Mouse (Mus musculus) liver, postnatal 0 days (tissue): Measurements from ENCODE around the gene Aqp1. TPM values are rescaled to one million over a fixed set of nuclear protein-coding genes. Genes with fewer than 3 reads are reported as not detected.

Experiments used
- ATAC-seq: fragments of 200-750 bp; cut with Nextera tagmentation; 2 replicates; pipeline ENCODE4 v1.8.0; 2017; ENCODE audit warnings: mild to moderate bottlenecking, moderate library complexity
- DNase-seq: peaks from one replicate; pipeline ENCODE4 v3.0.0-alpha.2; 2016
- H3K27ac ChIP-seq: fragments of 300-500 bp; sonication (generic); 2 replicates; pipeline ENCODE4 v1.5.1; 2014; ENCODE audit warnings: antibody characterized with exemption, moderate library complexity, mild to moderate bottlenecking, low read depth
- H3K27me3 ChIP-seq: fragments of 300-500 bp; sonication (generic); 2 replicates; pipeline ENCODE4 v1.6.1; 2014; ENCODE audit warnings: low read length, control low read depth, mixed read lengths; ENCODE audit not compliant: insufficient read depth
- H3K36me3 ChIP-seq: fragments of 300-500 bp; sonication (generic); replicated peaks from 2 replicates; pipeline ENCODE4 v1.6.1; 2014; ENCODE audit warnings: mild to moderate bottlenecking, control low read depth, low read length, moderate library complexity, mixed read lengths; ENCODE audit not compliant: insufficient read depth
- H3K4me1 ChIP-seq: fragments of 300-500 bp; sonication (generic); 2 replicates; pipeline ENCODE4 v1.6.1; 2014; ENCODE audit warnings: antibody characterized with exemption, mild to moderate bottlenecking, control low read depth; ENCODE audit not compliant: insufficient read depth
- H3K4me2 ChIP-seq: fragments of 300-500 bp; sonication (generic); 2 replicates; pipeline ENCODE4 v1.6.1; 2014; ENCODE audit warnings: low read depth, mild to moderate bottlenecking, low read length, moderate library complexity, mixed read lengths
- H3K4me3 ChIP-seq: fragments of 300-500 bp; sonication (generic); 2 replicates; pipeline ENCODE4 v1.5.1; 2014; ENCODE audit warnings: low read depth, low read length
- H3K9ac ChIP-seq: fragments of 300-500 bp; sonication (generic); replicated peaks from 2 replicates; pipeline ENCODE4 v1.6.1; 2014; ENCODE audit warnings: mild to moderate bottlenecking, moderate library complexity
- H3K9me3 ChIP-seq: fragments of 300-500 bp; sonication (generic); 2 replicates; pipeline ENCODE4 v1.6.1; 2016; ENCODE audit warnings: mild to moderate bottlenecking, control low read depth, low read length, mixed read lengths
- CTCF ChIP-seq: sonication (generic); IDR thresholded peaks from 2 replicates; pipeline ENCODE4 v1.5.1; 2016; ENCODE audit warnings: antibody characterized with exemption, low read depth
- EP300 ChIP-seq: IDR thresholded peaks from 2 replicates; pipeline ENCODE4 v1.6.1; 2016; ENCODE audit warnings: antibody characterized with exemption, low read depth, mild to moderate bottlenecking
- WGBS: fragments of 180-500 bp; shearing (Covaris S2); extraction: QIAGEN DNeasy Blood & Tissue Kit; methylation state at CpG from one replicate; pipeline ENCODE4 v1.1.7; 2014; ENCODE audit not compliant: insufficient replicate concordance; 5-methylcytosine and 5-hydroxymethylcytosine counted together
- polyA plus RNA-seq: library from polyadenylated mRNA; unstranded; fragments of >200 nt; fragmentation: Nextera tagmentation; extraction: Ambion mirVana; gene quantifications from 2 replicates; pipeline ENCODE4 v1.2.1, GENCODE M21; 2015

Gene Aqp1
- polyA plus RNA-seq: 134 and 135 TPM in 2 replicates

GRCm38 (mm10) chr6:55335989-55336514 lies at the start of gene Aqp1:
Gene Aqp1, plus strand, starts transcription at chr6:55336432.
- peak; percentile 75 for DNase-seq
- peak; percentile 47 for ATAC-seq
- Histone ChIP-seq H3K9me3 (no peaks in the 10 kb centered on the region), H3K4me3 (peak within 1 kb of the TSS; percentile 56), H3K27me3 (no peaks in the 10 kb centered on the region), H3K4me2 (peak within 1 kb of the TSS; percentile 79), H3K36me3 (no peaks in the 10 kb centered on the region; the same call in 1 of the 2 replicates), H3K9ac (peak within 1 kb of the TSS; percentile 78), H3K27ac (peak within 1 kb of the TSS; percentile 88), H3K4me1 (peaks cover 26% of the 10 kb centered on the region)
- TF ChIP-seq EP300: no peak; the same call in 1 of the 2 replicates
- TF ChIP-seq CTCF: 0 out of 2 replicates have a peak, but pooled peaks have one; percentile 15
- WGBS: 22% methylated on average over 12 of the region's 12 CpGs

- Histone ChIP-seq H3K4me2 (no peak overlapping the region), H3K9ac (0 out of 2 replicates have a peak overlapping the region, but pooled peaks have one; percentile 21), H3K9me3 (no peaks in the 10 kb centered on the region), H3K4me3 (no peak overlapping the region), H3K36me3 (no peaks in the 10 kb centered on the region), H3K27me3 (no peaks in the 10 kb centered on the region), H3K4me1 (no peaks in the 10 kb centered on the region), H3K27ac (no peak overlapping the region)
- DNase-seq (no peak), ATAC-seq (no peak)
- TF ChIP-seq EP300 (no peak), CTCF (no peak)
- 66% methylated on average over 5 of the region's 5 CpGs for WGBS
Measured at GRCm38 (mm10) chr6:55288007-55288602, 48.1 kb upstream of the Aqp1 start.

DNA sequence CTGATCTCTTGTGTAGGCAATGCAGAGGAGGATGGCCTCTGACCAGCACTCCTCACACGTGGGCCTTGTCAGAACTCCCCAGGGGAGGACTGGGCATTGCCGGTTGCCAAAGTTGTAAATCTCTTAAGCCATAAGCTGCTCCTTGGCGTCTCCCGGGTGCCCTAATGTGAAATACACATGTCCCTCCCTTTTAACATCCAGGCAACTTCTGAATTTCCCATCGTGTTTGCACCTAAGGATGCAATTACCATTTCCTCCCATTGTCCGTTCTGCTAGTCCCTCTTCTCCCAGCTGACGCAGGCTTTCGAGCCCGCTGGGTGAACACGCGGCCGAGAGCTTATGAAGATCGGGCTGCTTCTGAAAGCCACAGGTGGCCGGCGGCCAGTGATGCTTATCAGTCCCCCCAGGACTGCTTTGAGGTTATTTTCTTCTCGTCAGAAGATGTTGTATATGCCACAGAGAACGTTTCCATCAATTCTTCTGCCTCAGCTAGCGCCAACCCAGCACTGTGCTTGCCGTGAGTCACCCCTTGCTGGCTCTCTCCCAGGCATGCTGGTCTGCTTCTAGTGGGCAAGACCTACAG lies 41.6 kb upstream of the Aqp1 start:
- H3K27ac ChIP-seq: no peak overlapping the region
- no peaks in the 10 kb centered on the region for H3K27me3 ChIP-seq
- whole genome bisulfite sequencing: 47% methylated on average over 19 of the region's 19 CpGs
- no peaks in the 10 kb centered on the region for H3K9me3 ChIP-seq
- TF ChIP-seq CTCF: no peak
- peak; percentile 21; the same call in 1 of the 2 replicates for TF ChIP-seq EP300
- ATAC-seq (peak; percentile 40; the same call in 1 of the 2 replicates), DNase-seq (peak; percentile 41)
- no peak overlapping the region for H3K9ac ChIP-seq
- H3K36me3 ChIP-seq: no peaks in the 10 kb centered on the region
- no peak overlapping the region for H3K4me2 ChIP-seq
- no peak overlapping the region for H3K4me3 ChIP-seq
- peaks cover 8% of the 10 kb centered on the region for H3K4me1 ChIP-seq

DNA sequence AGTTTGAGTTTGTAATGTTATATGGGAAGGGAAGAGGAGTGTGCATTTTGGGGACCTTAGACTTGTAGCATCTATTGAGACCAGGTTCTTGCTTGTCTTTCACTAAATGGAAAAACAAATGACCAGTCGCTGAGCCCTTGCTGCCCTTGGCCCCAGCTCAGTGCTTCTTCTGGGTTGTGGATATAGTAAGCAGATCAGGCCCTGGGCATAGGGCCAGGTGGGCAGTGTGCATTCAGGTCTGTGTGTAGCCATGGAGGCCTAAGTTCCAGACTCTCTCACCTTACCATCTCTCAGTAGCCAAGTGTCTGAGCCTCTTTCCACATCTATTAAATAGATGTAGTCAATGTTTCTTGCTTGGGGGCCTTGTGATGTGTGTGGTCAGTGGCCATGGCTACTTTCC lies 40.9 kb upstream of the Aqp1 start:
- TF ChIP-seq EP300 (no peak), CTCF (no peak)
- Histone ChIP-seq H3K4me3 (no peak overlapping the region), H3K9me3 (no peaks in the 10 kb centered on the region), H3K36me3 (no peaks in the 10 kb centered on the region), H3K4me2 (no peak overlapping the region), H3K27ac (no peak overlapping the region), H3K27me3 (no peaks in the 10 kb centered on the region), H3K4me1 (peaks cover 12% of the 10 kb centered on the region), H3K9ac (no peak overlapping the region)
- no peak for ATAC-seq
- WGBS: 89% methylated on average over 1 of the region's 1 CpGs
- DNase-seq: no peak

- Histone ChIP-seq H3K9me3 (no peaks in the 10 kb centered on the region), H3K4me2 (no peak overlapping the region), H3K27ac (no peak overlapping the region), H3K36me3 (no peaks in the 10 kb centered on the region), H3K4me3 (no peak overlapping the region), H3K9ac (no peak overlapping the region), H3K4me1 (peaks cover 12% of the 10 kb centered on the region), H3K27me3 (no peaks in the 10 kb centered on the region)
- DNase-seq (no peak), ATAC-seq (peak; percentile 82)
- TF ChIP-seq CTCF: no peak
- TF ChIP-seq EP300: no peak
- 40% methylated on average over 8 of the region's 8 CpGs for WGBS
Measured at GRCm38 (mm10) chr6:55299482-55299881, 36.8 kb upstream of the Aqp1 start.

GRCm38 (mm10) chr6:55299917-55300316 lies 36.3 kb upstream of the Aqp1 start:
- Histone ChIP-seq H3K9me3 (no peaks in the 10 kb centered on the region), H3K4me3 (no peak overlapping the region), H3K4me2 (no peak overlapping the region), H3K27ac (no peak overlapping the region), H3K27me3 (no peaks in the 10 kb centered on the region), H3K36me3 (no peaks in the 10 kb centered on the region), H3K4me1 (peaks cover 8% of the 10 kb centered on the region; the same call in 1 of the 2 replicates), H3K9ac (no peak overlapping the region)
- TF ChIP-seq CTCF (no peak), EP300 (no peak)
- 76% methylated on average over 2 of the region's 2 CpGs for WGBS
- DNase-seq (no peak), ATAC-seq (no peak)
